Mouse (Mus musculus) layer of hippocampus, adult 9-11 months (tissue): ENCODE measurements at regions not wholly inside any gene's neighbourhood (a gene's known extent, or its start where the extent isn't known, plus 50 kb on each side); places are given as distances from the start of the nearest gene placed in this dataset.
A peak's percentile ranks its signal among the peaks of the same experiment; 100 is the strongest.

Experiments used
- DNase-seq: peaks from one replicate; pipeline ENCODE4 v3.0.0; 2022

DNA sequence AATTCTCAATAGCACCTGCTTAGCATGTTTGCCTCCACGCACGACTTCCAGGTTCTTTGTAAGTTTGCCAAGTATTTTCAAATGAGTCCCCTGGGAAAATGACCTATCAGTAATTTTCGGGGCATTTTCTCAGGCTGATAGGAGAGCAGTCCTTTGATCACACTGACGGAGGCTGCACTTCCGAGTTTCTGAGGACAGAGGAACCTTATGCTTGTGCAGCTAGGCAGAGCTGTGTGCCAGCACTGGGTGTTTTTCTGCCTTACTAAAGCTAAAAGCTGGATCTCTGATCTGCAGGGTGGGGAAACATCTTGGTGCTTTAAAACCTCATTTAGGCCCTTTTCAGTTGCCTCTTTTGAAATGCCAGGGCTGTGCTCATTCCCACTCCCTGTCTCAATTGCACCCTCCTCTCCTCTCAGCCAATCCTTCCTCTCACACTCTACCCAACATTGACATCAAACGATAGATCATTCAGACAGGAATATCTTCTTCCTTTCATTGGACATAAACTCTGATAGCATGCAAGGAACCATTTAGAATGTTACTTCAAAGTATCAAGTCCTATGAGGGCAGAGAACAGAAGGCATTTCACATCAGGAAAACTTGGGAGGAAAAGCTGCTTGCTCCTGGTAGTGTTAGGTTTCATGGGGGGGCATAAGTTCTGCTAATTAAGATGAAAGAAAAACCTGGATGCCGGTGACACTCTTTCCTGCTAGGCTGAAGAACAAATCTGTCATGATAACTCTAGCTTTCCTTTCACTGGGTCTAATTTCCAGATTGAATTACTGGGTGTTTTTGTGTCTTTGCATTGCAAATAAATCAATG lies 95.3 kb downstream of the Lurap1l start:
- DNase-seq: peak; percentile 3

DNA sequence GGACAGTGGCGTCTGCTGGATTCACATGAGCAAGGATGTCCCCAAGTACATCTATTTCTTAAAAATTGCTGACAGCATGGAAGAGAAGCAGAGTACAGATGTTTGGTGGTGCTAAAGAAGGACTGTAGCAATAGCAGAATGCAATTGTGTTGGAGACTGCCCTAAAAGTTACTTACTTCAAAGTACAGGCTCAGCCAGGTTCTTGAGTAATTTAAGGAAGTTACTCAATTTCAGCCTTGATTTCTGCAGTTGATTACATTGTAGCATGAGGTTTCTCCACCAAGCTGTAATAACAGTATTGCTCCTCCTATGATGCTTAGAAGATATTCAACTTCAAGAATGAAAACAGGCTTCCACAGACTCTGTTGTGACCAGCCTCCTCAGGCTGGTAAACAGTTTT lies 96.1 kb downstream of the Lurap1l start:
- no peak for DNase-seq

DNA sequence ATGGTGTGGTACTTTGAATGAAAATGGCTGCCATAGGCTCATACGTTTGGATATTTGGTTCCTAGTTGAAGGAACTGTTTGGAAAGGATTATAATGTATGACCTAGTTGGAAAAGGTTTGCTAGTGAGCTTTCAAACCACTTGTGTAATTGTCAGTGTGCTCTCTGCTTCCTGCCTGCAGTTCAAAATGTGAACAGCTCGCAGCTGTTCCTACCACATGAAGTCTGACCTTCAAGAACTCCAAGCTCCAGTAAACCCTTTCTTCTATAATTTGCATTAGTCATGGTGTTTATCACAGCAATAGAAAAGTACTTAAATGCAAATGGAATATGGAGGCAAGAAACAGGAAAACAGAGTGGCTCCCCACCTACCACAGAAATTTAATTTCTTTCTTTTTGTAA lies 111.4 kb downstream of the Lurap1l start:
- DNase-seq: no peak

DNA sequence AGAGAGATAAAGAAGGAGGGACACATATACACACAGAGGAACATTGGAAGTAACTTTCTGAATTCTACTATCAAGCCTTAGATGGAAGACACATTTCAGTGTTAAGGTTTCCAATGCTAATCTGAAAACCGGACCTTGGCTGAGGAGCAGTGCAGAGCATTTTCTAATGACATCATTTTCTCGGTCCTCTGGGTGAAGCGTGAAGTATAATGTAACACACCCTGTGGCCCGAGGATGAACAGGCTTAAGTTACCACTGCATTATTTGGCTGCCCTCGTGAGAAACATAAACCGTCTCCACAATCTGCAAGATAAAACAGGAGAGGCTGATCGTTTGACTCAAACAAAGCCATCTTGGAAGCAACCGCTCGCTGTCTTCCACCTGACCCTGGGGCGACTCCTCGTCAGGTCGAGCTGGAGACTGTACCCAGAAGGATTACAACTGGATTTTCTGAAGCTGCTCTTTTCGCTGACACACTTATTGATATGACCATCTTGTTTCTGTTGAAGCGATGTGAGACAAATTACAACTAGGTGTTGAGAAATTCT lies 113.1 kb downstream of the Lurap1l start:
- DNase-seq: no peak

DNA sequence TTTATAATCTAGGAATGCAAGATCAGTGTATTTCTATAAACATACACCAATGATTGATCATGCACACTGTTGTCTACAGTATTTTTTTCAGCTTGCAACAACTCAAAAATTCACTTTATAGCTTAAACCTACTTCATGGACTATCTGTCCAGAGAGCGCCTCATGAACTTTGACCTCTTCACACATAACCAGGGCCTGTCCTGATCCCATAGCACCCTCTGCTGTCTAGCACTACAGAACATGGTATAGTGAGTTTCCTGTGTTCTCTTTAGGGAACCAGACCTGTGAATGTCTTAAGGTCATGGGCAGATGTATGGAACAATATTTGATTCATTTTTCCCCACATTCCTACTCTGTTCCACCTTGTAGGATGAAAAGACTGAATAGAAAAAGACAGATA lies 117.1 kb downstream of the Lurap1l start:
- no peak for DNase-seq

DNA sequence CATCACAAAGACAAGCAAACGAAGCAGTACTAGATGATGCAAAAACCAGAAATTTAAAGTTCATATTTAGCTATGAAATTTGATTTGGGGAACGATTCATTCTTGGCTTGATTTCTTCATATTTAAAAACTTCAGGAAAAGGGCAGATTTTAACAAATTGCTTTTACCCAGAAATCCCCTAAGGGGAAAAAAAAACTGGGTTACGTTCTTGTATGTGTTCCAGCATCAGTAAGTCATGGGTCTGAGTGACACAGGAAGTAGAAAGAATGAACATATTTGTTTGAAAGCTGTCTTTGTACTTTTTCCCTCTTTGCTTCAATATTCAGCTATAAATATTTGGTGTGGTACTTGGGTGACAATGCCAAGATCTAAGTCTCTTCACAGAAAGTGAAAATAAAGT lies 120.2 kb downstream of the Lurap1l start:
- DNase-seq: no peak

DNA sequence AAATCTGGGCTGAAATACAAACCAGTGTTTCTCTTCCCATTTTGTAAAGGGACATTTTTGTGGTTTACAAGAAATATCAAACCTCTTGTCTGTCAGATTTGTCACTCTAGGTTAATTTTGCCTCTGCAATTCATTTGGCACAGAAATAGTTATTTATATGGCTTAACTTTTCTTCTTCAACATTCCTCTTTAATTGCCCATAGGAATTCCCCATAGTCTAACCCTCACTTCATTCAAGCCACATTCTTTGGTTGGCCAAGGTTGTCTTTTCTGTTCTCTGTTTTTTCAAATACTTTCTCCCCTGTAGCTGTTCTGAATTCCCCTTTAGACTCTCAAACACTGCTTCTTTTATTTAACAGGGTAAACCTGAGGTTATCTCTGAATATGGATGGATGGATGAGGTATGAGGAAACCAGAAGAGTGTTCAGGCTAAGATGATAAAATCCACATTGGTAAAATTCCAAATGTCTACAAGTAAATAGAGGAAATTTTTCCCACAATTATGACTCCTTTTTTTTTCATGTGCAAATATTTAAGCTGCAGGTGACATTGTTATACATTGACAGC lies 127.0 kb downstream of the Lurap1l start:
- no peak for DNase-seq

DNA sequence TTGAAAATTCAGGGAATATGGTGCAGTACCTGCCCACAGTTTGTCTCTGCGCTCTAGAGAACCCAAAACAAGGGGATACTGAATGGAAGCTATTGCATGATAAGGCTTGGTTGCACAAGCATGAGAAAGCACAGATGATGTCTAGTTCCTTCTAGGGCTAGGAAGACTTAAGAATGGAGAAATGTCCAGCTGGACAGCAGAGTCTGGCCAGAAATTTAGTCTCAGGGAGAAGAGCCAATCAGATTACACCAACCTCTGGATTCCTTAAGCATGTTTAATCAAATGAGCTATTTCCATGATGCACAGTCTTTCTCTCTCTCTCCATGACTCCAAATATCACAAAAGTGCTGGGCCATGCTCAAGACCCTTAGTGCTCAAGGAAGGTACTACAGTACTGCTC lies 147.8 kb downstream of the Lurap1l start:
- no peak for DNase-seq

DNA sequence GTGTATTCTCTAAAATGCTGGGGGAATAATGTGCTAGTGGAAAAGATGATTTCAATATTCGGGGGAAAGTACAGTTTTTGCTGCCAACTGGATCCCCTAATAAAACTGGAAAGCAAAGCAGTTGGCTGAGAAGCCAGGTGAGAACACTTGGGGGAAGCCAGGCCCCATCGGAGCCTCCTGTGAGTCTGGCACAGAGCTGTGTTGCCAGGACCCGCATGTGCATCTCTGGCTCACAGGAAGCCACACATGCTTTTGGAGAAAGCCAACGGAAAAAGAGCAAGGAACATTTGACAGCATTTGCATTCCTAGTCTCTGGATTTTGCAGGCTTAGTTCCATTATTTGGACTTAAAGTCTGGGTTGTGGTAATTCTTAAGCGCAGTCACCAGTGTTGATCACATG lies 148.4 kb downstream of the Lurap1l start:
- DNase-seq: peak; percentile 21

DNA sequence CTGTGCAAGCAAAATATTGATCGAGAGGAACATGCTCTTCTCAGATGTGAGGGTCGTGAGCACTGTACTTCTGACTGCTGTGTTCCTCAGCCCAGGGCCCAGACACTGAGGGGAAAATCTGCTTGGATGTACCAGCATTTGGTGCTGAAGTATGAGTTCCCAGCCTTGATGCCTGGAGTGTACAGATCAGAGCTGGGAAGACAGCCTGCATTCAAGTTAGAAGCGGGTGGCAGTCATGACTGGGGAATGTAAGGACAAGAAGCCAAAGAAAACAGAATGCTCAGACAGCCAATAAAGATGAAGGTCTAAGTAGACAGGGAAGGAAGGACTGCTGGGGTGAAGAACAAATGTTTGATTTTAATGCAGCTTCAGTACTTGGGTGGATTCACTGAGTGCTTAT lies 148.9 kb downstream of the Lurap1l start:
- DNase-seq: no peak

DNA sequence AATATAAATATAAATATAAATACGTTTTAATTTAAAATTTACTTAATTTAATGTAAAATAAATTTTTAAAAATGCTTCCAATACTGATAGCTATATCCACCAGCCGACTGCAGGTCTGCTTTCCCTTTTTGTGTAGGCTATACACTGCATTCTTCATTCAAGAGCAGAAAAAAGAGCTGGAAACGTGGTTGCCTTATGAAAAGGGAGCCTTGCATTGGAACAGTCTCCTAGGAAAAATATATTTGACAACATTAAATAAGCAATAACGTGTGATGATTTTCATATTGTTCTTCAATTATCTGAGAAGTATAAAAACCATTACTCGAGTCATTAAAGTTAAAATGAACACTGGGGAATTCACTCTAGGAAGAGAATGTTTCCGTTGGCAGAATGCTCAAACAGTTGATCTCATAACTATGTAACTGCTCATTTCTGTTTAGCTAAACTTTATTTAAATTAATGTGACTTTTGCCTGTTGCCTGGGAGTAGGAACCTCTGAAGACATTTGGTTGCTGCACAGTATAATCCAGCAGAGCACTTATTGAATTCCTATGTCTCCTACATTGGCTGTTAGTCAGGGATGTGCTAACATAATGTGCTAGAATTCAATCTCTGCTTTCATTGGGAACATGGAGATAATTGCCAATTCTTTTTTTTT lies 172.0 kb downstream of the Lurap1l start:
- peak; percentile 14 for DNase-seq

DNA sequence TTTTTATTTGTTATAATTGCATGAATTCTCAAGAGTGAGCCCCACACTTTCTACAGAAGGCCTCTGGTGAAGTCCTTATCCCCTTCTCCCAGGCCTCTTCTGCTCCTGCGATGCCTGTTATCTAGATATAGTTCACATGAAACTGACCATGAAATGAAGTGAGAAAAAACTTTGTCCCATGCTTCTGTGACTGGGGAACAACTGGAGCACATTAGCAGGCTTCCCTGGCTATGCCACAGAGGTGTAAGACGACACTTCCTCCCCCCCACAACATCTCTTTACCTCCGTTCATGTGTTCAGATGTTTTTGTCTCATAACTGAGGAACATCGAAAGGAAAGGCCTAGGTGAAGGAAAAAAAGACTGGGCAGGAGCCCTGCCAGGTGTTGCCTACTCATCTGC lies 174.7 kb downstream of the Lurap1l start:
- no peak for DNase-seq

DNA sequence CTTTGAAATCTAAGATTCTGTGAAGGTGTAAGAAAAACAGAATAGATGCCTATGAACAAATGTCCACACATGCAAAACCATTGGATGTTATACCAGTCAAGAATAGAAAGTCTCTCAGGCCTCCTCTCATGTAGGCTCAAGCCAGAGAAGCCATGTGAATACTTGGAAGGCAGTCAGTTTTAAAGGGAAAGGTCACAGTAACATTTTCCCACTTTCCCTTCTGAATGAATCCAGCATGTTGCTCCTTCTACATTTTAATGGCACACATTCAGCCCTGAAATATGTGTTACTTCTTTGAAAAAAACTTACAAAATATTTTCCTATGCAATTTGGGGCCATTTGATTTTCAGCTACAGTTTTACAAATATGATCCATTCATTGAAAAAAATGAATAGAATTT lies 186.1 kb downstream of the Lurap1l start:
- DNase-seq: no peak

DNA sequence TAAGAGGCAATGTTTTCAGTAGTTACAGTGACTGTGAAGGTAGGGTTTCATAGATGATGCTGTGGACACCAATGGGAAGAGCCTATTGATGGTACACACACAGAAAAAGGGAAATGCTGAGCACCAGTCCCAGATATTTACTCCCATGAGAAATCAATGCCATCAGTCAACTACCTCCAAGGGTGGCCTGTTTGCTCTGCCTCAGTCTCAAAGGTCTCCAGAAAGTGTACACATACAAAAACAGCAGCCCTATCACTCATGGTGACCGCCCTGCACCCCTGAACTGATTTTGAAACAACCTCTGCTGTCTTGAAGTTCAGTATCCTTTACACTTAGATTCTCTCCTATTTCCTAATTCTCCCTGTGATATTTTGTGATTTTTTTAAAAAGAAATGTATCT lies 187.2 kb downstream of the Lurap1l start:
- DNase-seq: no peak

DNA sequence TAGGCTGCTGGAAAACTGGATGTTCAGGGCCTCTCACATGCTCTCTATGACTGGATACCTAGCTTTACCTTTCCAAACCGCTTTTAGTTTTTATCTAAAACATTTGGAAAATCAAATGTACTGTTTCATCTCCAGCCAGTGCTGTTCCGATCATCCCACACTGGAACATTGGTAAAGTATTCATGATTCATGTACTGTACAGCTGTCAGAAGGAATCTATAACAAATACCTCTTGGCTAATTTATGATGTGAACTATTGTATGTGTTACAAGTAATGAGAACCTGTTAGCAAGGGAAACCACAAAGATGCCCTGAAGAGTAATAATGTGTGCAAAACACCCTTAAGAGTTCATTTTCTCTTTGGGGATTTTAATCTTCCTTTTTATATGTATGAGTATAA lies 190.6 kb downstream of the Lurap1l start:
- no peak for DNase-seq

DNA sequence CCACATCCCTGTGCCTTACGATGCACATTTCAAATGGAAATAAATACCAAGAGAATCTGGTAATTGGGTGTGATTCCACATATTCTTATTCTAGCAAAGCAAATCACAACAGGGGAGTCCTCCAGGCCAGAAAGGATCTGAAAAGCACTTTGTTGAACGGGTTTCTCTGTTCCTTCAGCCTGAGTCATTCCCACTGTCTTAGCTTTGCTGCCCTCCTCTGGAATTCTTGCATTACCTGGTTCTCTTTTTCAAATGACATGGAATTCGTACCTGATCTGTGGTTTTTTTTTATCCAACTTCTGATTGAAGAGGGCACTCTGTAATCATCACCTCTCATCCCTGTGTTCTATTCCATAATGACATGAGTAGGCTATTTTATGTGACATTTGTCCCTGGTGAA lies 200.9 kb downstream of the Lurap1l start:
- DNase-seq: peak; percentile 6

DNA sequence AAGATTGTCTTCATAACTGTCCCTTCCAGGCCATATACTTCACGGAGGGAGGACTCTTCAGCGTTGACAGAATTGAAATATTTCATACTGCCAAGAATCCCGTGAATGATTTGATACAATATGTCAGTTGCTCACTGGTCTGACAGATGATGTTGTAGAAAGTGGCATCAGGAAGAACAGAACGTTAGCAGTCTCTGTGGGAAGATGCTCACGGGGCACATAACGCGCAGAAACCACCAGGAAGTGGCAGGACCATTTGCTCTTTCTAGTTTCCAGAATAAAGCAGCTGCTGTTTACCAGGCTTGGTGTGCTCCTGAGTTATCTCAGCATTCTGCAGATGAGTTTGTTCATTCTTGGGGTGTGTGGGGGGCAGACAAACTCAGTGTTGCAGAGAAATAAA lies 206.0 kb downstream of the Lurap1l start:
- DNase-seq: peak; percentile 64

DNA sequence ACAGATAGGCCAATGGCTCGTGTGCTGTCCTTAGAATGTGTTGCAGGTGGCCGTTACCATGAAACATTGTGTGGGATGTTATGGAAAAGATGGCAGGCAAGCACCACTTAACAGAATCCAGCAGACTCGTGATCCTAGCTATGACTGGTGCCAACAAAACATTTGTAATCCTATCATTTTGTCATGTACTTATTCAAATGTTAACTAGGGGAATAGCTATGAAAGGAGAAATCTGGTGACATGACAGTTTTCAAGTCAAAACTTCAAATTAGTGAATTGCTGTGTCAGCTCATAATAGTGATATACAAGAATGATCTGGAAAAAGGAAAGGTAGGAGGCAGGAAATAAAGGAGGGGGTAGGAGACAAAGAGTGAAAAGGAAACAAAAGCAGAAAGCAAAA lies 213.7 kb downstream of the Lurap1l start:
- DNase-seq: peak; percentile 35

DNA sequence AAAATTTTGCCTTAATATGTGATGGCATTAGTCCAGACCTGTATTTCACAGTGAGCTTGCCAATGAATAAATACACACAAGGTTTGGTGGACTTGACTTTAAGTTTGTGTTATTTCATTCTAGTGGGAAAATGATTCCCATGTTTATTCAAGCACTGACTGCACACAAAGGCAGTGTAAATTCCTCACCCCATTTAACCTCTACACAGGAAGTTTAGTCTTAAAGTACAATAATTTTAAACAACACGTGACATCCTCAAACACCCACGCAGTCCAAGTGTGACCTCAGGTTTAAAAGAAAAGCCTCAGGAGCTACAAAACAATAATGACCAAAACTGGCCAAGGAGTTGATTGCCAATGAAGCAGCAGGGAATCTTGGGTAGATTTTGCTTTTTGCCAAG lies 219.4 kb downstream of the Lurap1l start:
- no peak for DNase-seq

DNA sequence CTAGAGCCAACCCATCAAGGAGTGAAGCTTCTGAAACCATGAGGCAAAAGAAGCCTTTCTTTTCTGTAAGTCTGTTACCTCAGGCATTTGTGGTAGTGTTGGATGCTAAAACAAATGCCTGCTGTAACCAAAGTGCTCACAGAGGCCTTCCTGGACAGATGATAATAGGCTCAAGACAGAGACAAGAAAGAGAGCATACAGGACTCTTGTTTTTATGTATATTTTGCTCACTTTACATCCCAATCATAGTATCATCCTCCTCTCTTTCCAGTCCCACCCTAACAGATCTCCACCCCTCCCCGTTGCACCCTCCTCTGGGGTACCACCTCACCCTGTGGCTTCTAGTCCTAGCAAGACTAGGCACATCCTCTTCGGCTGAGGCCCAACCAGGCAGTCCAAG lies 262.7 kb downstream of the Lurap1l start:
- DNase-seq: no peak

DNA sequence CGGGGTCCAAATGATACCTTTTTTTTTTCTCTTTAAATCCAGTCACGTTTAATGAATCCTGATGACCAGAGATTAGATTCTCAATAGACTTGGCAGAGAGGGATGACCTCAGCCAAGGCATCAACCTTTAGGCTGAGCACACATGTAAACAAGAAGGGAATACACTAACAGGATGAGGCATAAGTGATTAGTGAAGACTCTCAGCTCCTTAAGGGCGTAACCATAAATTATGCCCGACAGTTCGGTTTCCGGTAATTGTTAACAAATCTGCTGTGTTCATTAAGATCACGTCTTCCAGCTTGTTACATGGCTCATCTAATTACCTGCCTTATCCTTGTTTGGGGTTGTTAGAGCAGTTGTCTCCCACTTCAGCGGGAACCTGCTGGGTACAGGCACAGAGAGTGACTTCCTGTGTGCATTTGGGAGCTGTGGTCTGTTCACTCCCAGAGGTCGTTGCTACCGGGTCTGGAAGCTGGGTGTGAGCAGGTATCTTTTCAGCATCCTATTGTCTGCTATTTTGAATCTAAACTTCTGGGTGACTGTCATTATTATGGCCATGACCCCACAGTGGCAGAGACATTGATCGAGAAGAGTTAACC lies 265.1 kb downstream of the Mpdz start:
- DNase-seq: no peak

DNA sequence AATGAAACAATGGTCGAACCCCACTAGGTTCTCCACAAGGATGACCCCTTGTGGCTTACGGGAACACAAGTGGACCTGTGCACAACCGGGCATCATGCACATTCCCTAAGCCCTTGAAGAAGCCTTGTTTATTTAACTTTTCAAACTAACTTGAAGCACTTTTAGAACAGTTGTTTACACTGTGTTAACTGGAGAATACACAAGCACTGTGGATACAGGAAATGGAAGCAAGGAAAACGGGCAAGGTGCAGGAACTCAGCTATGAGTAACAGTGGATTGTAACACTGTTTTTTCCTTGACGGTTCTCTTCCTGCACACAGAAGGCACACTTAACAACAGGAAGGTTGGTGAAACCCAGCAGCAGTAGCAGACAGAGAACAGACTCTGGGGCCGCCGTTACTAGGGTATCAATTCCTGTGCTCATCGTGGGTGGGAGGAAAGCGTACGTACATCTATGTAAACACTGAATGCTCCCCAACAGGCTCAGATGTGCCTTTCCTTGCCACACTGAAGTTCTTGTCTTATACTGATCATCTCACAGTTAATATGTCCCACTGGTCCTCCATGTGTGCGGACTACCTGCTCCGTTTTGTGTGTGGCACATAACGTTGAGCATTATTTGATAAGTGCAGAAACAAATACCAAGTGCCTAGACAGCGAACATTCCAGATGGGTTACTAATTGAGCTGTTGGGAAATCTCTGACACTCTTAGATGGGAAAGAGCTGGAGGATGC lies 264.4 kb downstream of the Mpdz start:
- no peak for DNase-seq

DNA sequence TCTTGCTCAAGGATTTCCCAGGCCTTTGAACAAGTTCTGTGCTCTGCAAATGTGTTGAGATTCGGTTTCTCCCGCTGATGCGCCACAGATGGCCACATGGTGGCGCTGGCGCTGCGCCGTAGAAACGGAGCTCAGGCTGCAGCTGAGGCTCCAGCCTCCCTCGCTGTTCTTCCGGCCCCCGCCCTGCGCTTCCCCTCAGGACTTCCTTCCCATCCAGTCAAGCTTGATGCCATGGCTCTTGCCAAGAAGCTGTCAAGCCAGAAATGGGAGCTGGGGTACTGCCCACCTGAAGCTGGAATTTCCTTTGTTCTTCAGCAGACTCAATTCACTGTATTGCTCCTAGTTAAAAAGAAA lies 263.9 kb downstream of the Mpdz start:
- peak; percentile 71 for DNase-seq
